Mouse (Mus musculus): ENCODE measurements at regions not wholly inside any gene's neighbourhood (a gene's known extent, or its start where the extent isn't known, plus 50 kb on each side); places are given as distances from the start of the nearest gene placed in this dataset.

GRCm38 (mm10) chr15:42346131-42346530 is 2212.0 kb downstream of the 9330182O14Rik start:
- no peaks in the 10 kb centered on the region for H3K36me3 ChIP-seq (ENCODE audit: control insufficient read depth, insufficient read depth, low read length)
- H3K4me3 ChIP-seq (replicated peaks; ENCODE audit: low read length), result no peak overlapping the region
- no peaks in the 10 kb centered on the region for H3K27me3 ChIP-seq (ENCODE audit: control insufficient read depth, insufficient read depth, low read length)
- H3K9me3 ChIP-seq (replicated peaks; ENCODE audit: control insufficient read depth, low read length), result no peaks in the 10 kb centered on the region
- no peak overlapping the region for H3K9ac ChIP-seq (ENCODE audit: low read length)
- WGBS, result 86% methylated on average over 3 of the region's 3 CpGs
- ATAC-seq (ENCODE audit: insufficient read depth, low FRiP score), result no peak
- no peak overlapping the region for H3K4me2 ChIP-seq (ENCODE audit: low read depth, low read length)
- H3K4me1 ChIP-seq (ENCODE audit: control insufficient read depth, insufficient read depth, low read length), result no peaks in the 10 kb centered on the region
- no peak overlapping the region for H3K27ac ChIP-seq (ENCODE audit: low read length)

- H3K4me3 ChIP-seq (replicated peaks; ENCODE audit: low read length), result no peak overlapping the region
- H3K4me1 ChIP-seq (ENCODE audit: control insufficient read depth, insufficient read depth, low read length), result no peaks in the 10 kb centered on the region
- H3K4me2 ChIP-seq (ENCODE audit: low read depth, low read length), result no peak overlapping the region
- H3K27ac ChIP-seq (ENCODE audit: low read length), result no peak overlapping the region
- ATAC-seq (ENCODE audit: insufficient read depth, low FRiP score), result no peak
- no peaks in the 10 kb centered on the region for H3K27me3 ChIP-seq (ENCODE audit: control insufficient read depth, insufficient read depth, low read length)
- H3K9me3 ChIP-seq (replicated peaks; ENCODE audit: control insufficient read depth, low read length), result no peaks in the 10 kb centered on the region
- H3K36me3 ChIP-seq (ENCODE audit: control insufficient read depth, insufficient read depth, low read length), result no peaks in the 10 kb centered on the region
- no peak overlapping the region for H3K9ac ChIP-seq (ENCODE audit: low read length)
These were observed 2227.7 kb downstream of the 9330182O14Rik start for GRCm38 (mm10) chr15:42361871-42362270.

- Histone ChIP-seq H3K27ac (ENCODE audit: low read length) (no peak overlapping the region), H3K9me3 (replicated peaks; ENCODE audit: control insufficient read depth, low read length) (no peaks in the 10 kb centered on the region), H3K4me2 (ENCODE audit: low read depth, low read length) (no peak overlapping the region), H3K4me3 (replicated peaks; ENCODE audit: low read length) (no peak overlapping the region), H3K36me3 (ENCODE audit: control insufficient read depth, insufficient read depth, low read length) (no peaks in the 10 kb centered on the region), H3K9ac (ENCODE audit: low read length) (no peak overlapping the region), H3K27me3 (ENCODE audit: control insufficient read depth, insufficient read depth, low read length) (no peaks in the 10 kb centered on the region), H3K4me1 (ENCODE audit: control insufficient read depth, insufficient read depth, low read length) (no peaks in the 10 kb centered on the region)
- WGBS, result 81% methylated on average over 1 of the region's 1 CpGs
- no peak for ATAC-seq (ENCODE audit: insufficient read depth, low FRiP score)
These were observed 2230.8 kb downstream of the 9330182O14Rik start for GRCm38 (mm10) chr15:42364979-42365378.

- H3K9me3 ChIP-seq (replicated peaks; ENCODE audit: control insufficient read depth, low read length), result no peaks in the 10 kb centered on the region
- no peak overlapping the region for H3K27ac ChIP-seq (ENCODE audit: low read length)
- no peak overlapping the region for H3K9ac ChIP-seq (ENCODE audit: low read length)
- WGBS, result 84% methylated on average over 3 of the region's 3 CpGs
- ATAC-seq (ENCODE audit: insufficient read depth, low FRiP score), result no peak
- H3K27me3 ChIP-seq (ENCODE audit: control insufficient read depth, insufficient read depth, low read length), result no peaks in the 10 kb centered on the region
- no peak overlapping the region for H3K4me3 ChIP-seq (replicated peaks; ENCODE audit: low read length)
- H3K36me3 ChIP-seq (ENCODE audit: control insufficient read depth, insufficient read depth, low read length), result no peaks in the 10 kb centered on the region
- H3K4me2 ChIP-seq (ENCODE audit: low read depth, low read length), result no peak overlapping the region
- H3K4me1 ChIP-seq (ENCODE audit: control insufficient read depth, insufficient read depth, low read length), result no peaks in the 10 kb centered on the region
These were observed 2232.6 kb downstream of the 9330182O14Rik start for GRCm38 (mm10) chr15:42366796-42367195.

GRCm38 (mm10) chr15:42369603-42370002 is 2235.4 kb downstream of the 9330182O14Rik start:
- Histone ChIP-seq H3K27me3 (ENCODE audit: control insufficient read depth, insufficient read depth, low read length) (no peaks in the 10 kb centered on the region), H3K4me2 (ENCODE audit: low read depth, low read length) (no peak overlapping the region), H3K9me3 (replicated peaks; ENCODE audit: control insufficient read depth, low read length) (no peaks in the 10 kb centered on the region), H3K4me3 (replicated peaks; ENCODE audit: low read length) (no peak overlapping the region), H3K27ac (ENCODE audit: low read length) (no peak overlapping the region), H3K36me3 (ENCODE audit: control insufficient read depth, insufficient read depth, low read length) (no peaks in the 10 kb centered on the region), H3K4me1 (ENCODE audit: control insufficient read depth, insufficient read depth, low read length) (no peaks in the 10 kb centered on the region), H3K9ac (ENCODE audit: low read length) (no peak overlapping the region)
- ATAC-seq (ENCODE audit: insufficient read depth, low FRiP score), result no peak

- Histone ChIP-seq H3K4me1 (ENCODE audit: control insufficient read depth, insufficient read depth, low read length) (no peaks in the 10 kb centered on the region), H3K9me3 (replicated peaks; ENCODE audit: control insufficient read depth, low read length) (no peaks in the 10 kb centered on the region), H3K27me3 (ENCODE audit: control insufficient read depth, insufficient read depth, low read length) (no peaks in the 10 kb centered on the region), H3K27ac (ENCODE audit: low read length) (no peak overlapping the region), H3K4me3 (replicated peaks; ENCODE audit: low read length) (no peak overlapping the region), H3K36me3 (ENCODE audit: control insufficient read depth, insufficient read depth, low read length) (no peaks in the 10 kb centered on the region), H3K9ac (ENCODE audit: low read length) (no peak overlapping the region), H3K4me2 (ENCODE audit: low read depth, low read length) (no peak overlapping the region)
- WGBS, result 49% methylated on average over 1 of the region's 1 CpGs
- no peak for ATAC-seq (ENCODE audit: insufficient read depth, low FRiP score)
These were observed 2235.9 kb downstream of the 9330182O14Rik start for GRCm38 (mm10) chr15:42370044-42370443.

GRCm38 (mm10) chr15:42372704-42373286 is 2238.6 kb downstream of the 9330182O14Rik start:
- no peaks in the 10 kb centered on the region for H3K36me3 ChIP-seq (ENCODE audit: control insufficient read depth, insufficient read depth, low read length)
- no peak overlapping the region for H3K4me3 ChIP-seq (replicated peaks; ENCODE audit: low read length)
- no peaks in the 10 kb centered on the region for H3K9me3 ChIP-seq (replicated peaks; ENCODE audit: control insufficient read depth, low read length)
- WGBS, result 48% methylated on average over 2 of the region's 2 CpGs
- H3K4me2 ChIP-seq (ENCODE audit: low read depth, low read length), result no peak overlapping the region
- H3K4me1 ChIP-seq (ENCODE audit: control insufficient read depth, insufficient read depth, low read length), result no peaks in the 10 kb centered on the region
- H3K27me3 ChIP-seq (ENCODE audit: control insufficient read depth, insufficient read depth, low read length), result no peaks in the 10 kb centered on the region
- H3K9ac ChIP-seq (ENCODE audit: low read length), result no peak overlapping the region
- H3K27ac ChIP-seq (ENCODE audit: low read length), result no peak overlapping the region
- ATAC-seq (ENCODE audit: insufficient read depth, low FRiP score), result no peak

Data from stomach, embryonic 16.5 days (tissue).